Mouse (Mus musculus) bone marrow, adult 2 months (tissue): ENCODE results near the gene Cgnl1.

ENCODE experiments used
- CTCF ChIP-seq: fragments of 200-500 bp; IDR thresholded peaks from 2 replicates; pipeline ENCODE4 v1.5.1; 2011; ENCODE audit warnings: low read length, control low read depth; ENCODE audit not compliant: control insufficient read depth, insufficient read depth
- POLR2A ChIP-seq: fragments of 200-500 bp; IDR thresholded peaks from 2 replicates; pipeline ENCODE4 v1.6.1; 2011; ENCODE audit warnings: low read depth, mild to moderate bottlenecking, control low read depth, low read length, borderline replicate concordance; ENCODE audit not compliant: control insufficient read depth

DNA sequence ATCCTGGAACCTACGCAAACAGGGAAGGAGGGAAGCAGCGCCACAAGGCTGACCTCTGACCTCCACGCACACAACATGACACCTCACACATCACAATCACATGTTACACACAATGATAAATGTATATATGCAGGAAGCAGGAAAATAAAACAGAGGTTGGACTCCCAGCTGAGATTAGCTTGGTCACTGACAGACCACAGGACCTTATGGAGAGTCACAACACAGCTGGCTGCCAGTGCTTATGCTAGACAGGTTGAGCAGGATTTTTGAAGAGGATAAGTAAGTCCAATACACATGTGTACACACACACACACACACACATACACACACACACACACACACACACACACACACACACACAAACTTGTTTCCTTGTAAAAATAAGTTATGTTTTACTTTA, 105.9 kb downstream of the Cgnl1 start:
- no peak for TF ChIP-seq CTCF
- no peak for TF ChIP-seq POLR2A
